Mouse (Mus musculus): ENCODE data around the gene Mdp1.

Gene Mdp1

GRCm38 (mm10) chr14:55643060-55643907 is 17.0 kb downstream of the Mdp1 start, which contains the start of gene Tm9sf1:
TSS of gene Tm9sf1 (minus strand) at chr14:55643806.
- peak; percentile 68 for DNase-seq (ENCODE audit: low read depth, low spot score)

- no peak for DNase-seq (ENCODE audit: low read depth, low spot score)
Observed at GRCm38 (mm10) chr14:55642679-55643059, 17.6 kb downstream of the Mdp1 start.

- DNase-seq (ENCODE audit: low read depth, low spot score): no peak
Observed at GRCm38 (mm10) chr14:55641291-55641690, 19.0 kb downstream of the Mdp1 start.

- DNase-seq (ENCODE audit: low read depth, low spot score): no peak
Observed at GRCm38 (mm10) chr14:55640816-55641215, 19.5 kb downstream of the Mdp1 start.

- no peak for DNase-seq (ENCODE audit: low read depth, low spot score)
Observed at GRCm38 (mm10) chr14:55637795-55638194, 22.5 kb downstream of the Mdp1 start, which contains the start of gene Gm49378. TSS of gene Gm49378 (minus strand) at chr14:55637895.

GRCm38 (mm10) chr14:55635523-55636007 is 24.7 kb downstream of the Mdp1 start, which contains the start of gene Ipo4:
TSS of gene Ipo4 (minus strand) at chr14:55635957.
- peak; percentile 80 for DNase-seq (ENCODE audit: low read depth, low spot score)

GRCm38 (mm10) chr14:55634874-55635522 is 25.3 kb downstream of the Mdp1 start:
- no peak for DNase-seq (ENCODE audit: low read depth, low spot score)

- no peak for DNase-seq (ENCODE audit: low read depth, low spot score)
Observed at GRCm38 (mm10) chr14:55629312-55629711, 31.0 kb downstream of the Mdp1 start.

- no peak for DNase-seq (ENCODE audit: low read depth, low spot score)
Observed at GRCm38 (mm10) chr14:55628077-55628827, 32.1 kb downstream of the Mdp1 start.

- DNase-seq (ENCODE audit: low read depth, low spot score): no peak
Observed at GRCm38 (mm10) chr14:55618486-55619195, 41.7 kb downstream of the Mdp1 start.

- DNase-seq (ENCODE audit: low read depth, low spot score): no peak
Observed at GRCm38 (mm10) chr14:55617822-55618221, 42.5 kb downstream of the Mdp1 start, which contains the start of gene Rec8. TSS of gene Rec8 (plus strand) at chr14:55618037.

- no peak for DNase-seq (ENCODE audit: low read depth, low spot score)
Observed at GRCm38 (mm10) chr14:55616844-55617243, 43.5 kb downstream of the Mdp1 start.

- DNase-seq (ENCODE audit: low read depth, low spot score): no peak
Observed at GRCm38 (mm10) chr14:55615876-55616275, 44.4 kb downstream of the Mdp1 start.

GRCm38 (mm10) chr14:55614565-55615178 is 45.6 kb downstream of the Mdp1 start:
- no peak for DNase-seq (ENCODE audit: low read depth, low spot score)

GRCm38 (mm10) chr14:55613346-55613745 is 47.0 kb downstream of the Mdp1 start:
- DNase-seq (ENCODE audit: low read depth, low spot score): no peak

- DNase-seq (ENCODE audit: low read depth, low spot score): no peak
Observed at GRCm38 (mm10) chr14:55608339-55608738, 52.0 kb downstream of the Mdp1 start.
